Mouse (Mus musculus) WW6 (cell line): ENCODE measurements at regions not wholly inside any gene's neighbourhood (a gene's known extent, or its start where the extent isn't known, plus 50 kb on each side); places are given as distances from the start of the nearest gene placed in this dataset.

Source experiments
- DNase-seq: peaks from one replicate; pipeline ENCODE4 v3.0.0-alpha.2; 2013; ENCODE audit warnings: low read depth, low spot score

GRCm38 (mm10) chr4:152836080-152836479 lies 358.4 kb upstream of the Kcnab2 start:
- no peak for DNase-seq

DNA sequence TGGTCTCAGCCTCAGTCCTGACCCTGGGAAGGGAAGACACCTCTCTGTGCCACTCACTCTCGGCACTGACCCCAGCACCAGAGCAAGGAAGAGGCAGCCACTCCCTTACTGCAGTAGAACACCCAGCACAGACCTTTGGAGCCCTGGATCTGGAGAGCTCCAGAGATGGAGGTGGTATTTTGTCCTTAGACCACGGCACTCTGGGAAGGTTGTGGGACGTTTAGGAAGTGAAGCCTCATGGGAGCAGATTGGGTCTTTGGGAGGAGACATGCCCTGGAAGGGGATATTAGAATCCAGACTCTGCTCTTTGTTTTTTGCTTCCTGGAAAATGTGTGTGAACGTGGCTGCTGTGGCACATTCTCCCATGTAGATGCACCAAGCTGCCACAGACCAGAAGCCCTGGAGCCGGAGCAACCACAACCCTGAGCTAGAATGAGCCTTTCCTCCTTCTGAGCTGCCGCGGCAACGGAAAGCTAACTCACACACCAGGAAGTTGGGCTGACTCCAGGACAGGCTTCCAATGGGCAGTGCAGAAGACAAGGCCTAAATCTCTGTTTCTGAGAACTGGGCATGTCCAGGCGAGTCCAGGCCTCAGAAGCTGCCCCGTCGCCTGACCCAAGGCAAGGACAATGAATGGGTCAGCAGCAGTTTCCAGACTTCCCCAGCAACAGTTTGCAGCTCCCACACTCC lies 356.9 kb upstream of the Kcnab2 start:
- DNase-seq, result no peak

DNA sequence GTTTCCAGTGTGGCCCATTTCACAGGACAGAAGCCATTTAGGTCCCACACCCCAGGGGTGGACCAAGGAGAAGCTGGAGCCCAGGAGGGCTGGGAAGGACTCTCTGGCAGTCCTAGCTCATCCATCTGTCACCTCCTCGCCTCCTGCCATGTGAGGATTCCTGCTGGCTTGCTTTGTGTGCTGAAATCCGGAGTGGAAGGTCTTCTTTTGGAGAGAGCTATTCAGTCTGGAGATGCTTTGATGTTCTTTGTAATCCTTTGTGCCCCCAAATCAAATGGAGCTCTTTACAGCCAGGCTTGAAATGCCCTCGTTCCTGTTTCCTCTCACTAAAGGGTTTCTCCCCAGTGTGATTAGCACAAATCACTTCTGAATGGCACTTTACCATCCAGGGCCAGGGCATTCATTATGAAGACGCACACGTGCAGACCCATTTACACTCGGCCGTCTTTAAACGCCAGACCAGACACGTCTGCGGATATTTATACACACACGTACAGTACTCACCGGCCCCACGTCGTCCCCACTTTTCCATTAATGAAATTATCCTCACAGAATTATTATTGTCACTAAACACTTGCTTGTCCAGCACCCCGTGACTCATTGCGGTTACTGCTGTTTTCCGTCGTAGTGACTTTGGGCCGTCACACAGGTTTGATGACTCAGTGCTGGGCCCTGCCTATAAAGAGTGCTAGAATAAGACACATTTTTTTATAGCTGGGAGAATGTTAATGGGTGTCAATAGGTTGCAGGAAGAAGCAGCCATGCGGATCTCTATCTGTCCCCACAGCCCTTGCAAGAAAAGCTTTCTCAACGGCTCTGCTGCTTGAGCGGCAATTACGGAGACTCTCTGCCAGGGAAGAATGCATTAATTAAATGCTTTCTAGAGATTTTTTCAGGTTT lies 356.0 kb upstream of the Kcnab2 start:
- DNase-seq, result no peak

DNA sequence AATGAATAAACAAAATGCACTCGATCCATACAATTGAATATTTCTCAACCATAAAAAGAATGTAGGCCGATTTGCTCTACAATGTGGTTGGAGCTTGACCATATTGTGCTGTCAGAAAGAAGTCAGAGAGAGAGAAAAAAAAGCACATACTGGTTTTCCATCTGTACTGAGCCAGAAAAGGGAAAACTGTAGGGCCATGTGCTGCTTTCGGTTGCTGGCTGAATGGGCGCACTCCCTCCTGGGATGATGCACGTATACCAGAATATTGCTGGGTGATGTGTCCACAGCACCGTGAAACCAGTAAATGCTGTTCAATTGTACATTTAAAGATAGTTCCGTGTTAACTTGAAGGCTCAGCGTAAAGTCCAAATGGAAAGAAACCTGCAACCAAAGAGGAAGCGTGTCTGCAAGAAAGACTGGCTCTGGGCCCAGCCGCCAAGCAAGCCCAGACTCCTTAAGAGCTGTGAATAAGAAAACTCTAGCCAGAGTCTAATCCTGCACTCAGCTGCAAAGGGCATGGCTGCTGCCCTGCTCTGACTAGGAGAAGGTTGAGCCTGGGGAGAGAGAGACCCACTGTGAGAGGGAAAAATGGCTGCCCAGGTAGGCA lies 355.2 kb upstream of the Kcnab2 start:
- DNase-seq, result no peak

- DNase-seq, result no peak
These were observed 347.5 kb upstream of the Kcnab2 start for GRCm38 (mm10) chr4:152825185-152825584.

- no peak for DNase-seq
These were observed 338.6 kb upstream of the Kcnab2 start for GRCm38 (mm10) chr4:152816139-152816757.

GRCm38 (mm10) chr4:152806611-152807010 lies 328.9 kb upstream of the Kcnab2 start:
- no peak for DNase-seq

- DNase-seq, result peak; percentile 83
These were observed 321.7 kb upstream of the Kcnab2 start for GRCm38 (mm10) chr4:152799392-152799791.

GRCm38 (mm10) chr4:152788431-152788830 lies 310.8 kb upstream of the Kcnab2 start:
- DNase-seq, result no peak

DNA sequence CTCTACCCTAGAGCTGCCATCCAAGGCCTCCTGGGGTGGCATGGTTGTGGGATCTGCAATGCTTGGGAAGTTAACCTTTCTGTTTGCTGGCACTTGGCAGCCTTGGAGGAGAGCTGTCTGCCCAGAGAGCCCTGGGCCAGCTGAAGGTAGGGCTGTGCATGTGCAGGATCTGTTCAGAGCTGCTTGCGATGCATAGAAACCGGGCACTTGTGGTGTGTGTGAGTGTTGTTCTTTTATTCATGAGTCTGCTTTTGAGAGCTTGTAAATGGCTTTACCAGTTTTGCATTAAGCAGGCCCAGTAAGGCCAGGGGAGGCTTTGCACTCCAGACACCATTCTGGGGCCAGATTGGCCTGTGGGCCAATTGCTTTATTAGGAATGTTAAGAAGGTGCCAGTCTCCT lies 307.3 kb upstream of the Kcnab2 start:
- DNase-seq, result no peak

DNA sequence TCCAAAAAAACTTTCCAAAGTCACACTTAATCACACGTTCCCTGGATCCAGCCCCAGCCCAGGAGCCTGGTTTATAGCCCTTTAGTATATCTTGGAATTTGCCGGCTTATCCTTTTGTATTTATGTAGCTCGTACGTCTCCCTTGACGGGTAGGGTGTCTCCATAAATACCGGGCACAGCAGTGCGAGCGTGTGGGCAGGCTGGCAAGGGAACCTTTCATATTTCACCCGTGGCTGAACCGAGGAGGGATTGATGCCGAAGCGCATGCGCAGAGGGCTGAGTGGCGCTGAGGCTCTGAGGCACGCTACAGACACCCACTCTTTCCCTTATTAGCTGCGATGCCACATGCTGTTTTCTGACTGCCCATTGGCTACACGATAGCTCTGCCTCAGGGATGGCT lies 301.9 kb upstream of the Kcnab2 start:
- no peak for DNase-seq

- no peak for DNase-seq
These were observed 298.1 kb upstream of the Kcnab2 start for GRCm38 (mm10) chr4:152775801-152776200.

GRCm38 (mm10) chr4:152771386-152771785 lies 293.7 kb upstream of the Kcnab2 start:
- no peak for DNase-seq

GRCm38 (mm10) chr4:152767372-152767771 lies 289.7 kb upstream of the Kcnab2 start:
- DNase-seq, result no peak

- DNase-seq, result no peak
These were observed 285.4 kb upstream of the Kcnab2 start for GRCm38 (mm10) chr4:152763116-152763515.

GRCm38 (mm10) chr4:152762576-152762975 lies 284.9 kb upstream of the Kcnab2 start:
- DNase-seq, result no peak

DNA sequence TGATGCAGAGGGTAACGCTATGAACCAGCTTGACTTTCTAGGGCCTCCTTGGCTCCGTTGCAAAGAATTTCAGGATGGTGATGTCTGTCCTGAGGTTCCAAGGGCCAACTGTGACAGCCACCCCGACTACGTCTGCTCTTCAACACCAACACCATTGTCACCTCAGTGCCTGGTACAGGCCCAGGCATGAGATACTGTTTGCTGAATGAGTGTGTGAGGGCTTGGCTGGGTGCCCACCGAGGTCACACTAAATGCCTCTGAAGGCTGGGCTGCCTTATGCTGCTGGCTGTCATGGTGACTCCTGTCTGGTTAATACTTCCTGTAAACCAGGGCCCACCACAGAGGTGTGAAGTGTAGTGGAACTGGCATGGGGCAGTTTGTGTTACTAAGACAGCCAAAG lies 279.5 kb upstream of the Kcnab2 start:
- no peak for DNase-seq

DNA sequence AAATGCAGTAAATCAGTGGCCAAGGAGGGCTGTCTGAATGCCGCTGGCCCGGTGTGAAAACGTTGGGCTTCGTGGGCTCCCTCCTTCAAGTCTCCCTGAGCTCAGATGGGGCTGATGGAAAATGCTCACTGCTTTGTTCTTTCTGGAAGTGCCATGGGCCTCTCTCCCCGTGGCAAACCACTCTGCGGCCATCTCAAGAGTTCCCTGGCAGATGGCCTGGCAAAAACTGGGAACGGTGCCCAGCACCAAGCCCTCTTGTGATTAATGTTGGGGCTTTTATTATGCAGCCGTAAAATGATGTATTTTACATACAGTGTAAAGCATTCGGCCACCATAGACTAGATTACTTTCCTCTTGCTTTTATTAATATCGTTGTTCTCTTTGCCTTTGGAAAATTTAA lies 278.9 kb upstream of the Kcnab2 start:
- DNase-seq, result no peak

DNA sequence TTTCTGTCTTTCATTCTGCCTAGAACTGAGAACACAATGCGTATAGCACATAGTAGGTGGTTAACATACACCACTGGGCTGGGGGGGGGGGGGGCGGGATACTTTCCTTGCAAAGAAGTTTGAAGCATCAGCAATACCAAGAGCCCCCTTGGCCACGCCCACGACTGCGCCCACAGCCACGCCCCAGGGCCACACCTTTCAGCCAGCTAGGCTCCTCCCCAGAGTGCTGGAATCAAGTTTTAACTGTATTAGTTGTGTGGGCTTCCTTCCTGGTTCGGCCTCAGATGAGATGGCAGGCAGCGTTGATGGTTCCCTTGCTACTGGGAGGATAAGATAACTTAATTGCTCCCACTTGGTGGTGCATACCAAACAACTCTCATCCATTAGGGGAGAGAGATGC lies 278.1 kb upstream of the Kcnab2 start:
- no peak for DNase-seq

- no peak for DNase-seq
These were observed 266.7 kb upstream of the Kcnab2 start for GRCm38 (mm10) chr4:152744366-152744765.

- DNase-seq, result no peak
These were observed 255.3 kb upstream of the Kcnab2 start for GRCm38 (mm10) chr4:152733017-152733416.

GRCm38 (mm10) chr4:152731988-152732387 lies 254.3 kb upstream of the Kcnab2 start:
- no peak for DNase-seq
